Mouse (Mus musculus) Patski (cell line): ENCODE data around the gene Emx2. TPM values are rescaled to one million over a fixed set of nuclear protein-coding genes. Genes with fewer than 3 reads are reported as not detected.

ENCODE experiments used
- ATAC-seq: fragments of 100-300 bp; one replicate; pipeline ENCODE4 v1.8.0; 2021
- CTCF ChIA-PET: fragments of 350-600 bp; sonication (Branson Sonifier 250); formaldehyde crosslinking; loops from one replicate; lab custom pipeline; 2022; ENCODE audit warnings: inconsistent platforms; lab: Charles Lee
- POLR2A ChIA-PET: fragments of 350-600 bp; sonication (Branson Sonifier 250); formaldehyde crosslinking; loops from one replicate; lab custom pipeline; 2022; ENCODE audit warnings: antibody characterized with exemption, inconsistent platforms; lab: Charles Lee
- DNase-seq: peaks from one replicate; pipeline ENCODE4 v3.0.0-alpha.2; 2011; ENCODE audit warnings: low read depth, low spot score
- H3K27me3 ChIP-seq: fragments of 371-371 bp; one replicate; pipeline ENCODE4 v1.5.1; 2021
- CTCF ChIP-seq: fragments of 100-300 bp; IDR thresholded peaks from one replicate; pipeline ENCODE4 v1.5.1; 2021
- in situ Hi-C: fragments of 300-500 bp; cut with MboI; formaldehyde crosslinking; loops from 3 replicates; pipeline ENCODE4 v1.11.1; 2018; ENCODE audit warnings: low pct_unique_long_range_greater_than_20kb, mixed read lengths
- polyA plus RNA-seq: library from polyadenylated mRNA; unstranded; gene quantifications from one replicate; pipeline ENCODE4 v1.2.3, GENCODE M21; 2021

Emx2 gene
- polyA plus RNA-seq, result 49.2 TPM

- DNase-seq, result peak; percentile 86
- ChIA-PET POLR2A (interaction anchor here (0.5 to 2.0 kb wide), 11 partner anchors 9 to 1607 kb away, joined by 3 to 7 read pairs (median 3); no protein-coding TSS in a partner anchor), CTCF (interaction anchor here (0.9 to 1.1 kb wide), 2 partner anchors 286 to 686 kb away, joined by 3 read pairs; no protein-coding TSS in a partner anchor)
- no peaks in the 10 kb centered on the region for H3K27me3 ChIP-seq
- TF ChIP-seq CTCF, result no peak
- peak; percentile 36 for ATAC-seq
- in situ Hi-C loops, result loop anchor here (5.0 kb wide), 1 partner anchor 111 kb away; the partner anchor contains the start of gene Pdzd8
Observed at GRCm38 (mm10) chr19:59457951-59458742, at the start of gene Emx2. TSS of gene Emx2 (plus strand) at chr19:59458372.

DNA sequence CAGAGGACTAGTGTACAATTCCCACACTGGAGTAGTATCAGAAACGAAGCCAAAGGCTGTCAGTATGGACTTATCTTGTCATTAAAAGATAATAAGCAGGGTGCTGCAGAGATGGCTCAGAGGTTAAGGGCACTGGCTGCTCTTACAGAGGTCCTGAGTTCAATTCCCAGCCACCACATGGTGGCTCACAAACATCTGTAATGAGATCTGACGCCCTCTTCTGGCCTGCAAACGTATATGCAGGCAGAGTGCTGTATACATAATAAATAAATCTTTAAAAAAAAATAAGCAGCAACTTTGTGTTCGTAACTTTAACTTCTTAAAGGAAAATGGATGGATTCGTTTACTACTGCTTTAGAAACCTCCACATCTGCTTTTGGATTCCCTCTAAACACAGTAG is 44.0 kb upstream of the Emx2 start:
- ATAC-seq (no peak), DNase-seq (no peak)
- no peak for TF ChIP-seq CTCF
- ChIA-PET CTCF (no interaction called here), POLR2A (no interaction called here)
- no peaks in the 10 kb centered on the region for H3K27me3 ChIP-seq
- in situ Hi-C loops, result loop anchor here (10.0 kb wide), 2 partner anchors 531 to 621 kb away; partner anchors contain the start of gene Rab11fip2

DNA sequence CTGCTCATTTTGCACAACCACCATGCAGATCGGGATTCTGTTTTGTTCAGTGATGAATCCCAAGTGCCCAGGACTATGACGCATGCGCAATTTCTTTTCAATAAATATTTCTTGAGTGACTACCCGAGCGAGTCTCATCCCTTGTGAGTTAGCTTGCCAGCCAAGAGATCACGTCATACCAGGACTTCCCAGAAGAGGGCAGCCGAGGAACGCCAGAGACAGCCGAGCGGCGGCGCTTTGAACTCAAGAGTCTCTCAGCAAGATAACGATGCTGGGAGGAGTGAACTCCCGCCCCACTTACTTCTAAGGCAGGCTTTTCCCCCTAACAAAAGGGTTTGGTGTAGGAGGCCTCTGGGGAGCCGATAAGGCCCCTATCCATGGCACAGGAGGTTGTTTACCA is 40.1 kb upstream of the Emx2 start:
- in situ Hi-C loops, result loop anchor here (5.0 to 10.0 kb wide), 3 partner anchors 527 to 719 kb away; partner anchors contain the start of gene Rab11fip2
- CTCF ChIA-PET, result interaction anchor here (0.7 to 1.6 kb wide), 9 partner anchors 11 to 893 kb away, joined by 3 to 7 read pairs (median 4); no protein-coding TSS in a partner anchor
- no peaks in the 10 kb centered on the region for H3K27me3 ChIP-seq
- TF ChIP-seq CTCF, result peak; percentile 97
- POLR2A ChIA-PET, result no interaction called here
- peak; percentile 49 for DNase-seq
- ATAC-seq, result peak; percentile 42

DNA sequence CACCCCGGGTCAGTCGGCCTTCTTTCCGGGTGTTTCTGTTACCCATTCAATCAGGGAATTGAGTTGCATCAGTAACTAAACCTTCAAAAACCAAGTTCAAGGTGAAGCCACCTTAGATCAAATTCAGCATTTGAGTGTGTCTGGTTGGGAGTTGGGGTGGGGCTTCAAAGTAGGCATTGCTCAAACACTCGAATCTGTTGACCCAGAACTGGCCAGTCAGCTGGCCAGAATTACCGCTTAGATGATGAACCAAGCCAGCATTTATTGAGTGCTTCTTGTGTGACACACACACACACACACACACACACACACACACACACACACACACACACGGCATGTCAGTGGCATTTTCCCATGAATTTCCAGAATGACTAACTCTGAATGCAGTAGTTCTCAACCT is 39.5 kb upstream of the Emx2 start:
- POLR2A ChIA-PET, result no interaction called here
- in situ Hi-C loops, result loop anchor here (5.0 to 10.0 kb wide), 3 partner anchors 526 to 719 kb away; partner anchors contain the start of gene Rab11fip2
- CTCF ChIA-PET, result interaction anchor here (0.8 to 1.6 kb wide), 3 partner anchors 13 to 890 kb away, joined by 3 to 5 read pairs (median 3); no protein-coding TSS in a partner anchor

GRCm38 (mm10) chr19:59422393-59422792 is 35.8 kb upstream of the Emx2 start:
- ATAC-seq (no peak), DNase-seq (no peak)
- ChIA-PET POLR2A (interaction anchor here (1.0 kb wide), 1 partner anchor 35 kb away, joined by 3 read pairs; no protein-coding TSS in a partner anchor), CTCF (interaction anchor here (1.4 kb wide), 1 partner anchor 10 kb away, joined by 3 read pairs; no protein-coding TSS in a partner anchor)
- in situ Hi-C loops, result no loop called here
- no peaks in the 10 kb centered on the region for H3K27me3 ChIP-seq
- TF ChIP-seq CTCF, result no peak

More for the DNA sequence above, 39.5 kb upstream of the Emx2 start:
- no peak for ATAC-seq
- H3K27me3 ChIP-seq, result no peaks in the 10 kb centered on the region
- DNase-seq, result no peak
- no peak for TF ChIP-seq CTCF

- H3K27me3 ChIP-seq, result no peaks in the 10 kb centered on the region
- DNase-seq (no peak), ATAC-seq (no peak)
- CTCF ChIA-PET, result interaction anchor here (1.3 kb wide), 1 partner anchor 31 kb away, joined by 4 read pairs; no protein-coding TSS in a partner anchor
- POLR2A ChIA-PET, result interaction anchor here (1.0 kb wide), 1 partner anchor 34 kb away, joined by 3 read pairs; no protein-coding TSS in a partner anchor
- no peak for TF ChIP-seq CTCF
- in situ Hi-C loops, result no loop called here
Observed at GRCm38 (mm10) chr19:59423685-59424084, 34.5 kb upstream of the Emx2 start.

GRCm38 (mm10) chr19:59424975-59425374 is 33.2 kb upstream of the Emx2 start:
- no peak for TF ChIP-seq CTCF

GRCm38 (mm10) chr19:59432286-59432685 is 25.9 kb upstream of the Emx2 start:
- H3K27me3 ChIP-seq, result no peaks in the 10 kb centered on the region
- ATAC-seq (peak; percentile 17), DNase-seq (no peak)
- CTCF ChIA-PET, result interaction anchor here (1.2 to 1.8 kb wide), 4 partner anchors 10 to 16 kb away, joined by 3 to 6 read pairs (median 4); no protein-coding TSS in a partner anchor
- in situ Hi-C loops, result no loop called here
- no peak for TF ChIP-seq CTCF
- POLR2A ChIA-PET, result interaction anchor here (0.6 to 1.6 kb wide), 3 partner anchors 16 to 221 kb away, joined by 3 to 6 read pairs (median 3); no protein-coding TSS in a partner anchor

More at GRCm38 (mm10) chr19:59424975-59425374, 33.2 kb upstream of the Emx2 start:
- in situ Hi-C loops, result no loop called here
- H3K27me3 ChIP-seq, result no peaks in the 10 kb centered on the region
- ChIA-PET POLR2A (interaction anchor here (0.7 kb wide), 1 partner anchor 613 kb away, joined by 5 read pairs; no protein-coding TSS in a partner anchor), CTCF (interaction anchor here (0.7 to 1.3 kb wide), 2 partner anchors 10 to 30 kb away, joined by 4 to 5 read pairs; no protein-coding TSS in a partner anchor)
- DNase-seq (no peak), ATAC-seq (no peak)

DNA sequence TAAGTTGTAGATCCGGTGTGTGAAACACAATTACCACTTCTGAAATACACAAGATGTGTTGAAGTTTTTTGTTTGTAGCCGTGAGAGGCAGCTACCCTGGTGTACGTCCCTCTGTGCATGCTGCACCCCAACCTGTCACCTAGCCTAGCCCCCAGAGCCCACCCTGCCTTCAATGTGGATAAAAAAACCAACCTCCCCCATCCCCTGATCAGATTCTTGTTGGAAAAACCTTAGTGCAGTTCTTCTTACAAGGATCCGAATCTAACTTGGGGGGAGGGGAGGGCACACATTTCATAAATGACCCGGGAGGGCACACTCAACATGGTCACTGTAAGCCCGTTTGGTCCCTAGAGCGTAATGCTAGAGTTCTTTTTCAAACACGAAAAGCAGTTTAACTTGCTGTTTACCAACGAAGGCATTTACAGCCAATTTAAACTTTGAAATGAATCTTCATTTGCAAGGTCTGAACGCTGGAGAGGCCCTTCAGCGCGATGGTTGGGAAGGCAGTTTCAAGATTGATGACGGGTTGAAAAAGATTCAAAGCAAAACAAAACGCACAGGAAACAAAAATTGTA is 7.5 kb upstream of the Emx2 start:
- CTCF ChIA-PET, result no interaction called here
- TF ChIP-seq CTCF, result no peak
- H3K27me3 ChIP-seq, result no peaks in the 10 kb centered on the region
- DNase-seq, result no peak
- no peak for ATAC-seq
- POLR2A ChIA-PET, result no interaction called here
- in situ Hi-C loops, result no loop called here

GRCm38 (mm10) chr19:59451441-59451951 is 6.7 kb upstream of the Emx2 start:
- no peaks in the 10 kb centered on the region for H3K27me3 ChIP-seq
- in situ Hi-C loops, result no loop called here
- no peak for DNase-seq
- CTCF ChIA-PET, result interaction anchor here (0.8 to 1.3 kb wide), 2 partner anchors 9 to 23 kb away, joined by 3 read pairs; no protein-coding TSS in a partner anchor
- POLR2A ChIA-PET, result no interaction called here
- no peak for TF ChIP-seq CTCF
- no peak for ATAC-seq
